Mouse (Mus musculus): ENCODE measurements around the gene Uba7. TPM values are rescaled to one million over a fixed set of nuclear protein-coding genes. Genes with fewer than 3 reads are reported as not detected.
"Not testable (repeated sequence)": the region's sequence is repeated elsewhere in the genome, so short reads cannot be mapped to it uniquely, and the experiment has no call there.

The Uba7 gene
- polyA plus RNA-seq, 1 experiment, result 0.51 TPM

GRCm38 (mm10) chr9:108010385-108010784 lies 35.1 kb downstream of the Uba7 start:
- Histone ChIP-seq H3K79me2 (ENCODE audit: control insufficient read depth, insufficient read depth) (peaks cover 77% of the 10 kb centered on the region), H3K27me3 (ENCODE audit: control insufficient read depth, insufficient read depth, insufficient read length) (no peaks in the 10 kb centered on the region), H3K4me3 (ENCODE audit: insufficient read depth, poor library complexity, severe bottlenecking) (no peak overlapping the region), H3K36me3 (ENCODE audit: control insufficient read depth, insufficient read depth) (no peaks in the 10 kb centered on the region), H3K79me3 (ENCODE audit: low read depth) (peaks cover 35% of the 10 kb centered on the region), H3ac (ENCODE audit: control insufficient read depth, insufficient read length, low read depth) (no peak overlapping the region)
- TF ChIP-seq CTCF (IDR thresholded peaks at IDR 0.05; ENCODE audit: control insufficient read depth, insufficient read depth, insufficient read length), result no peak
- no peak for TF ChIP-seq MYOD1 (IDR thresholded peaks at IDR 0.05; ENCODE audit: control insufficient read depth, insufficient read length, low read depth)
- no peak for TF ChIP-seq FOSL1 (IDR thresholded peaks at IDR 0.05; ENCODE audit: insufficient read depth, low read length, poor library complexity, severe bottlenecking)
- TF ChIP-seq MYOG (IDR thresholded peaks at IDR 0.05; ENCODE audit: control insufficient read depth, extremely low read depth, insufficient read length), result no peak
- no peak for TF ChIP-seq USF1 (IDR thresholded peaks at IDR 0.05; ENCODE audit: low read depth)
- TF ChIP-seq MAX (IDR thresholded peaks at IDR 0.05), result no peak
- no peak for TF ChIP-seq CEBPB (IDR thresholded peaks at IDR 0.05; ENCODE audit: low read depth)

- H3K79me3 ChIP-seq (ENCODE audit: low read depth), result peaks cover 21% of the 10 kb centered on the region
- not testable (repeated sequence) for H3K4me3 ChIP-seq (ENCODE audit: insufficient read depth, poor library complexity, severe bottlenecking); H3ac ChIP-seq (ENCODE audit: control insufficient read depth, insufficient read length, low read depth); H3K36me3 ChIP-seq (ENCODE audit: control insufficient read depth, insufficient read depth); H3K27me3 ChIP-seq (ENCODE audit: control insufficient read depth, insufficient read depth, insufficient read length)
- peaks cover 58% of the 10 kb centered on the region for H3K79me2 ChIP-seq (ENCODE audit: control insufficient read depth, insufficient read depth)
These were observed 38.3 kb downstream of the Uba7 start for GRCm38 (mm10) chr9:108013577-108013976.

- Histone ChIP-seq H3K79me3 (ENCODE audit: low read depth) (peaks cover 7% of the 10 kb centered on the region), H3K4me3 (ENCODE audit: insufficient read depth, poor library complexity, severe bottlenecking) (no peak overlapping the region), H3K27me3 (ENCODE audit: control insufficient read depth, insufficient read depth, insufficient read length) (no peaks in the 10 kb centered on the region), H3ac (ENCODE audit: control insufficient read depth, insufficient read length, low read depth) (no peak overlapping the region), H3K36me3 (ENCODE audit: control insufficient read depth, insufficient read depth) (no peaks in the 10 kb centered on the region), H3K79me2 (ENCODE audit: control insufficient read depth, insufficient read depth) (peaks cover 47% of the 10 kb centered on the region)
- TF ChIP-seq MYOD1 (IDR thresholded peaks at IDR 0.05; ENCODE audit: control insufficient read depth, insufficient read length, low read depth), result no peak
- no peak for TF ChIP-seq CTCF (IDR thresholded peaks at IDR 0.05; ENCODE audit: control insufficient read depth, insufficient read depth, insufficient read length)
- TF ChIP-seq USF1 (IDR thresholded peaks at IDR 0.05; ENCODE audit: low read depth), result no peak
- TF ChIP-seq MAX (IDR thresholded peaks at IDR 0.05), result no peak
- no peak for TF ChIP-seq CEBPB (IDR thresholded peaks at IDR 0.05; ENCODE audit: low read depth)
These were observed 41.8 kb downstream of the Uba7 start for GRCm38 (mm10) chr9:108017127-108017526.

GRCm38 (mm10) chr9:108020741-108021140 lies 45.4 kb downstream of the Uba7 start:
- Histone ChIP-seq H3K27me3 (ENCODE audit: control insufficient read depth, insufficient read depth, insufficient read length) (no peaks in the 10 kb centered on the region), H3K4me3 (ENCODE audit: insufficient read depth, poor library complexity, severe bottlenecking) (no peak overlapping the region), H3K79me3 (ENCODE audit: low read depth) (peaks cover 3% of the 10 kb centered on the region), H3K79me2 (ENCODE audit: control insufficient read depth, insufficient read depth) (peaks cover 42% of the 10 kb centered on the region), H3K36me3 (ENCODE audit: control insufficient read depth, insufficient read depth) (peaks cover 11% of the 10 kb centered on the region), H3ac (ENCODE audit: control insufficient read depth, insufficient read length, low read depth) (no peak overlapping the region)
- no peak for TF ChIP-seq FOSL1 (IDR thresholded peaks at IDR 0.05; ENCODE audit: insufficient read depth, low read length, poor library complexity, severe bottlenecking)
- no peak for TF ChIP-seq CEBPB (IDR thresholded peaks at IDR 0.05; ENCODE audit: low read depth)
- no peak for TF ChIP-seq USF1 (IDR thresholded peaks at IDR 0.05; ENCODE audit: low read depth)
- no peak for TF ChIP-seq CTCF (IDR thresholded peaks at IDR 0.05; ENCODE audit: control insufficient read depth, insufficient read depth, insufficient read length)
- TF ChIP-seq MYOD1 (IDR thresholded peaks at IDR 0.05; ENCODE audit: control insufficient read depth, insufficient read length, low read depth), result no peak
- no peak for TF ChIP-seq MAX (IDR thresholded peaks at IDR 0.05)

GRCm38 (mm10) chr9:108023216-108023615 lies 47.9 kb downstream of the Uba7 start:
- Histone ChIP-seq H3K79me2 (ENCODE audit: control insufficient read depth, insufficient read depth) (peaks cover 32% of the 10 kb centered on the region), H3K36me3 (ENCODE audit: control insufficient read depth, insufficient read depth) (peaks cover 17% of the 10 kb centered on the region), H3K27me3 (ENCODE audit: control insufficient read depth, insufficient read depth, insufficient read length) (no peaks in the 10 kb centered on the region), H3ac (ENCODE audit: control insufficient read depth, insufficient read length, low read depth) (no peak overlapping the region), H3K79me3 (ENCODE audit: low read depth) (peaks cover 3% of the 10 kb centered on the region), H3K4me3 (ENCODE audit: insufficient read depth, poor library complexity, severe bottlenecking) (no peak overlapping the region)
- no peak for TF ChIP-seq MYOG (IDR thresholded peaks at IDR 0.05; ENCODE audit: control insufficient read depth, extremely low read depth, insufficient read length)
- TF ChIP-seq MAX (IDR thresholded peaks at IDR 0.05), result no peak
- TF ChIP-seq CTCF (IDR thresholded peaks at IDR 0.05; ENCODE audit: control insufficient read depth, insufficient read depth, insufficient read length), result no peak
- TF ChIP-seq CEBPB (IDR thresholded peaks at IDR 0.05; ENCODE audit: low read depth), result no peak
- TF ChIP-seq MYOD1 (IDR thresholded peaks at IDR 0.05; ENCODE audit: control insufficient read depth, insufficient read length, low read depth), result no peak
- TF ChIP-seq FOSL1 (IDR thresholded peaks at IDR 0.05; ENCODE audit: insufficient read depth, low read length, poor library complexity, severe bottlenecking), result no peak
- TF ChIP-seq USF1 (IDR thresholded peaks at IDR 0.05; ENCODE audit: low read depth), result no peak

GRCm38 (mm10) chr9:108026584-108026983 lies 51.3 kb downstream of the Uba7 start:
- Histone ChIP-seq H3K36me3 (ENCODE audit: control insufficient read depth, insufficient read depth) (peaks cover 17% of the 10 kb centered on the region), H3K27me3 (ENCODE audit: control insufficient read depth, insufficient read depth, insufficient read length) (no peaks in the 10 kb centered on the region)

More at GRCm38 (mm10) chr9:108026584-108026983, 51.3 kb downstream of the Uba7 start:
- TF ChIP-seq CEBPB (IDR thresholded peaks at IDR 0.05; ENCODE audit: low read depth) (no peak), FOSL1 (IDR thresholded peaks at IDR 0.05; ENCODE audit: insufficient read depth, low read length, poor library complexity, severe bottlenecking) (no peak), CTCF (IDR thresholded peaks at IDR 0.05; ENCODE audit: control insufficient read depth, insufficient read depth, insufficient read length) (no peak), MAX (IDR thresholded peaks at IDR 0.05) (no peak), MYOG (IDR thresholded peaks at IDR 0.05; ENCODE audit: control insufficient read depth, extremely low read depth, insufficient read length) (no peak), MYOD1 (IDR thresholded peaks at IDR 0.05; ENCODE audit: control insufficient read depth, insufficient read length, low read depth) (no peak), USF1 (IDR thresholded peaks at IDR 0.05; ENCODE audit: low read depth) (no peak)
- peaks cover 3% of the 10 kb centered on the region for H3K79me3 ChIP-seq (ENCODE audit: low read depth)
- no peak overlapping the region for H3K4me3 ChIP-seq (ENCODE audit: insufficient read depth, poor library complexity, severe bottlenecking)
- H3ac ChIP-seq (ENCODE audit: control insufficient read depth, insufficient read length, low read depth), result no peak overlapping the region
- H3K79me2 ChIP-seq (ENCODE audit: control insufficient read depth, insufficient read depth), result peaks cover 11% of the 10 kb centered on the region
